Mouse (Mus musculus) intestine, embryonic 14.5 days (tissue): ENCODE results near the gene Spon1. TPM values are rescaled to one million over a fixed set of nuclear protein-coding genes. Genes with fewer than 3 reads are reported as not detected.

Experiments used
- ATAC-seq: fragments of 200-750 bp; cut with Nextera tagmentation; replicated peaks from 2 replicates; pipeline ENCODE4 v1.8.0; 2017; ENCODE audit warnings: low read depth, moderate number of reproducible peaks, moderate TSS enrichment, moderate library complexity; ENCODE audit not compliant: low FRiP score, low TSS enrichment
- DNase-seq: peaks from one replicate; pipeline ENCODE4 v3.0.0-alpha.2; 2018; ENCODE audit warnings: low spot score
- H3K27ac ChIP-seq: fragments of 300-500 bp; sonication (generic); 2 replicates; pipeline ENCODE4 v1.5.1; 2014; ENCODE audit warnings: low read depth, mild to moderate bottlenecking, control low read depth
- H3K27me3 ChIP-seq: fragments of 300-500 bp; sonication (generic); replicated peaks from 2 replicates; pipeline ENCODE4 v1.6.1; 2014; ENCODE audit warnings: low read length, control low read depth; ENCODE audit not compliant: control insufficient read depth, insufficient read depth
- H3K36me3 ChIP-seq: fragments of 300-500 bp; sonication (generic); 2 replicates; pipeline ENCODE4 v1.6.1; 2014; ENCODE audit warnings: low read length, control low read depth; ENCODE audit not compliant: control insufficient read depth, insufficient read depth
- H3K4me1 ChIP-seq: fragments of 300-500 bp; sonication (generic); replicated peaks from 2 replicates; pipeline ENCODE4 v1.6.1; 2014; ENCODE audit warnings: low read length, control low read depth, mixed read lengths; ENCODE audit not compliant: control insufficient read depth, insufficient read depth
- H3K4me2 ChIP-seq: fragments of 300-500 bp; sonication (generic); 2 replicates; pipeline ENCODE4 v1.6.1; 2014; ENCODE audit warnings: low read length
- H3K4me3 ChIP-seq: fragments of 300-500 bp; sonication (generic); 2 replicates; pipeline ENCODE4 v1.5.1; 2014; ENCODE audit warnings: low read depth, low read length, control low read depth, mixed read lengths
- H3K9ac ChIP-seq: fragments of 300-500 bp; sonication (generic); 2 replicates; pipeline ENCODE4 v1.6.1; 2014; ENCODE audit warnings: mild to moderate bottlenecking, low read length
- H3K9me3 ChIP-seq: fragments of 300-500 bp; sonication (generic); 2 replicates; pipeline ENCODE4 v1.6.1; 2016; ENCODE audit warnings: low read length, control low read depth; ENCODE audit not compliant: control insufficient read depth
- WGBS: fragments of 180-500 bp; shearing (Covaris S2); extraction: QIAGEN DNeasy Blood & Tissue Kit; methylation state at CpG from one replicate; pipeline ENCODE4 v1.1.7; 2014; 5-methylcytosine and 5-hydroxymethylcytosine counted together
- polyA plus RNA-seq: library from polyadenylated mRNA; unstranded; fragments of >200 nt; fragmentation: Nextera tagmentation; extraction: Ambion mirVana; gene quantifications from 2 replicates; pipeline ENCODE4 v1.2.1, GENCODE M21; 2014

The Spon1 gene
- polyA plus RNA-seq, 1 experiment from 2014 or later: 12.2 TPM

- Histone ChIP-seq H3K27ac (no peak overlapping the region), H3K9ac (no peak overlapping the region), H3K4me2 (no peak overlapping the region), H3K9me3 (no peaks in the 10 kb centered on the region), H3K4me3 (no peak overlapping the region), H3K4me1 (peaks cover 22% of the 10 kb centered on the region; the same call in 1 of the 2 replicates), H3K27me3 (no peaks in the 10 kb centered on the region), H3K36me3 (no peaks in the 10 kb centered on the region)
- 39% methylated on average over 8 of the region's 8 CpGs for WGBS
- ATAC-seq (no peak), DNase-seq (no peak)
These were observed 297.7 kb downstream of the Spon1 start for GRCm38 (mm10) chr7:114063534-114063933.

- Histone ChIP-seq H3K36me3 (no peaks in the 10 kb centered on the region), H3K9ac (no peak overlapping the region), H3K4me2 (no peak overlapping the region), H3K9me3 (no peaks in the 10 kb centered on the region), H3K4me1 (peaks cover 22% of the 10 kb centered on the region; the same call in 1 of the 2 replicates), H3K4me3 (no peak overlapping the region), H3K27ac (no peak overlapping the region), H3K27me3 (no peaks in the 10 kb centered on the region)
- no peak for DNase-seq
- 62% methylated on average over 6 of the region's 6 CpGs for WGBS
- ATAC-seq: no peak
These were observed 298.2 kb downstream of the Spon1 start for GRCm38 (mm10) chr7:114063966-114064365.

GRCm38 (mm10) chr7:114065407-114066185, 299.8 kb downstream of the Spon1 start:
- Histone ChIP-seq H3K4me2 (no peak overlapping the region), H3K27me3 (no peaks in the 10 kb centered on the region), H3K4me1 (peaks cover 22% of the 10 kb centered on the region; the same call in 1 of the 2 replicates), H3K27ac (no peak overlapping the region), H3K4me3 (no peak overlapping the region), H3K36me3 (no peaks in the 10 kb centered on the region), H3K9me3 (no peaks in the 10 kb centered on the region), H3K9ac (no peak overlapping the region)
- DNase-seq (no peak), ATAC-seq (no peak)
- WGBS: 33% methylated on average over 11 of the region's 11 CpGs

GRCm38 (mm10) chr7:114066529-114067178, 300.9 kb downstream of the Spon1 start:
- H3K36me3 ChIP-seq: no peaks in the 10 kb centered on the region
- H3K4me2 ChIP-seq: peak overlapping the region; percentile 54
- ATAC-seq: peak; percentile 78
- 11% methylated on average over 14 of the region's 14 CpGs for WGBS
- H3K27me3 ChIP-seq: no peaks in the 10 kb centered on the region
- H3K4me3 ChIP-seq: peak overlapping the region; percentile 20; the same call in 1 of the 2 replicates
- H3K4me1 ChIP-seq: peaks cover 23% of the 10 kb centered on the region; the same call in 1 of the 2 replicates
- H3K9me3 ChIP-seq: no peaks in the 10 kb centered on the region
- peak; percentile 93 for DNase-seq
- H3K27ac ChIP-seq: no peak overlapping the region
- no peak overlapping the region for H3K9ac ChIP-seq

GRCm38 (mm10) chr7:114068956-114069533, 303.2 kb downstream of the Spon1 start:
- no peak for DNase-seq
- Histone ChIP-seq H3K4me1 (peaks cover 29% of the 10 kb centered on the region; the same call in 1 of the 2 replicates), H3K4me2 (no peak overlapping the region), H3K9me3 (no peaks in the 10 kb centered on the region), H3K27ac (no peak overlapping the region), H3K9ac (no peak overlapping the region), H3K27me3 (no peaks in the 10 kb centered on the region), H3K4me3 (no peak overlapping the region), H3K36me3 (no peaks in the 10 kb centered on the region)
- ATAC-seq: no peak
- WGBS: 83% methylated on average over 11 of the region's 11 CpGs

GRCm38 (mm10) chr7:114069726-114070457, 304.1 kb downstream of the Spon1 start:
- Histone ChIP-seq H3K9me3 (no peaks in the 10 kb centered on the region), H3K4me1 (peaks cover 29% of the 10 kb centered on the region; the same call in 1 of the 2 replicates), H3K4me2 (no peak overlapping the region), H3K27ac (no peak overlapping the region), H3K27me3 (no peaks in the 10 kb centered on the region), H3K4me3 (no peak overlapping the region), H3K36me3 (no peaks in the 10 kb centered on the region), H3K9ac (no peak overlapping the region)
- no peak for ATAC-seq
- 76% methylated on average over 11 of the region's 11 CpGs for WGBS
- no peak for DNase-seq

- no peak for DNase-seq
- no peaks in the 10 kb centered on the region for H3K9me3 ChIP-seq
- H3K4me2 ChIP-seq: no peak overlapping the region
- peaks cover 26% of the 10 kb centered on the region; the same call in 1 of the 2 replicates for H3K4me1 ChIP-seq
- no peaks in the 10 kb centered on the region for H3K27me3 ChIP-seq
- H3K9ac ChIP-seq: no peak overlapping the region
- ATAC-seq: no peak
- no peak overlapping the region for H3K27ac ChIP-seq
- H3K36me3 ChIP-seq: no peaks in the 10 kb centered on the region
- 72% methylated on average over 3 of the region's 3 CpGs for WGBS
- no peak overlapping the region for H3K4me3 ChIP-seq
These were observed 304.7 kb downstream of the Spon1 start for GRCm38 (mm10) chr7:114070458-114070840.

GRCm38 (mm10) chr7:114071395-114071794, 305.6 kb downstream of the Spon1 start:
- no peak for ATAC-seq
- no peak overlapping the region for H3K4me2 ChIP-seq
- no peak overlapping the region for H3K9ac ChIP-seq
- no peaks in the 10 kb centered on the region for H3K36me3 ChIP-seq
- peak overlapping the region; percentile 43; the same call in 1 of the 2 replicates for H3K27ac ChIP-seq
- H3K9me3 ChIP-seq: no peaks in the 10 kb centered on the region
- H3K27me3 ChIP-seq: no peaks in the 10 kb centered on the region
- no peak overlapping the region for H3K4me3 ChIP-seq
- WGBS: 76% methylated on average over 5 of the region's 5 CpGs
- H3K4me1 ChIP-seq: peaks cover 18% of the 10 kb centered on the region; the same call in 1 of the 2 replicates
- DNase-seq: no peak
